ENCODE assay signal across 12 mouse cellular contexts in genomic region chr10:121765174-121766057, GRCm38 (mm10). TPM values are rescaled to one million over a fixed set of nuclear protein-coding genes. Genes with fewer than 3 reads are reported as not detected.
DNase-seq lines count a peak whose midpoint lies in the region; ATAC-seq lines count a peak whose summit lies in the region.
"Had no signal": no experiment of that assay in that cellular context is flagged by ENCODE, and none has a peak within 500 bp of the region (broad histone marks: within the 10 kb centered on the region; RNA-seq: fewer than 3 reads in every experiment).

No protein-coding gene starts in this region.

- no peaks in the 10 kb centered on the region for H3K27me3 ChIP-seq in hindbrain, embryonic 15.5 days
- H3K27me3 ChIP-seq in midbrain, embryonic 16.5 days (ENCODE audit: control insufficient read depth, insufficient read depth, low read depth, low read length), result no peaks in the 10 kb centered on the region
- H3K27me3 ChIP-seq: embryonic facial prominence, embryonic 13.5 days; lung, embryonic 15.5 days had no signal

- WGBS in hindbrain, embryonic 15.5 days, result 41% methylated on average over 10 of the region's 10 CpGs
- WGBS in midbrain, embryonic 16.5 days, result 22% methylated on average over 10 of the region's 10 CpGs

- no peaks in the 10 kb centered on the region for H3K36me3 ChIP-seq in hindbrain, embryonic 15.5 days
- H3K36me3 ChIP-seq in midbrain, embryonic 16.5 days (ENCODE audit: control insufficient read depth, insufficient read depth, low read length), result no peaks in the 10 kb centered on the region
- H3K36me3 ChIP-seq: embryonic facial prominence, embryonic 13.5 days; G1E; lung, embryonic 15.5 days had no signal

- peak; percentile 25 for DNase-seq in ZHBTc4 (ENCODE audit: low read depth, low spot score)
- peak; percentile 66 for DNase-seq in embryo, embryonic 11 days
- no peak for DNase-seq in heart, postnatal 36 days
- DNase-seq in ovary, adult 18-20 months (ENCODE audit: low spot score), result no peak
- DNase-seq in adrenal gland, postnatal 10 days, result no peak
- no peak for DNase-seq in cerebellum, postnatal 14 days

- peak; percentile 94 for ATAC-seq in hindbrain, embryonic 15.5 days (ENCODE audit: low FRiP score, low read depth)
- peak; percentile 97 for ATAC-seq in midbrain, embryonic 16.5 days
- ATAC-seq: inflammation-experienced regulatory T-cells, adult 6 months had no signal

- H3K9ac ChIP-seq in hindbrain, embryonic 15.5 days, result no peak overlapping the region
- no peak overlapping the region for H3K9ac ChIP-seq in midbrain, embryonic 16.5 days (ENCODE audit: low read depth, low read length)
- H3K9ac ChIP-seq: embryonic facial prominence, embryonic 13.5 days; lung, embryonic 15.5 days had no signal

- H3K27ac ChIP-seq in hindbrain, embryonic 15.5 days (replicated peaks), result peak overlapping the region; percentile 70
- H3K27ac ChIP-seq in midbrain, embryonic 16.5 days (ENCODE audit: low read length), result peak overlapping the region; percentile 88
- H3K27ac ChIP-seq: embryonic facial prominence, embryonic 13.5 days; lung, embryonic 15.5 days had no signal

- H3K4me3 ChIP-seq in hindbrain, embryonic 15.5 days, result no peak overlapping the region
- H3K4me3 ChIP-seq in midbrain, embryonic 16.5 days (ENCODE audit: low read depth, low read length), result no peak overlapping the region
- H3K4me3 ChIP-seq: embryonic facial prominence, embryonic 13.5 days; lung, embryonic 15.5 days had no signal

- intact Hi-C loops in heart, postnatal 36 days (cut with DNase I), result no loop called here

- H3K4me1 ChIP-seq in hindbrain, embryonic 15.5 days (replicated peaks), result peaks cover 11% of the 10 kb centered on the region; the same call in 1 of the 2 replicates
- H3K4me1 ChIP-seq in midbrain, embryonic 16.5 days (ENCODE audit: control insufficient read depth, insufficient read depth, low read length), result 0 out of 2 replicates have a peak, but pooled peaks cover 9% of the 10 kb centered on the region
- H3K4me1 ChIP-seq: embryonic facial prominence, embryonic 13.5 days; lung, embryonic 15.5 days had no signal

- H3K4me2 ChIP-seq in hindbrain, embryonic 15.5 days, result no peak overlapping the region
- peak overlapping the region; percentile 23 for H3K4me2 ChIP-seq in midbrain, embryonic 16.5 days (ENCODE audit: low read length)
- H3K4me2 ChIP-seq: embryonic facial prominence, embryonic 13.5 days; lung, embryonic 15.5 days had no signal

- H3K9me3 ChIP-seq in hindbrain, embryonic 15.5 days, result no peaks in the 10 kb centered on the region
- no peaks in the 10 kb centered on the region for H3K9me3 ChIP-seq in midbrain, embryonic 16.5 days (replicated peaks; ENCODE audit: control insufficient read depth, low read length, poor library complexity, severe bottlenecking)
- H3K9me3 ChIP-seq: embryonic facial prominence, embryonic 13.5 days; lung, embryonic 15.5 days had no signal

RNA-seq across cellular contexts. Expression of gene BC048403, which starts 25.7 kb away (rescaled TPM):
- polyA plus RNA-seq in hindbrain, embryonic 15.5 days (2015; fragmentation: Nextera tagmentation; extraction: Ambion mirVana), result 2.3 and 2.5 TPM in 2 replicates
- polyA plus RNA-seq in midbrain, embryonic 16.5 days (2015; fragmentation: Nextera tagmentation; extraction: Ambion mirVana), result 2.3 and 2.4 TPM in 2 replicates
- 1 to 10 TPM; 1.4 to 2.5 TPM for total RNA-seq in heart, postnatal 36 days (2021)
- total RNA-seq in adrenal gland, postnatal 10 days (2021), result 1 to 10 TPM; 7.0 to 7.6 TPM

Comparison
In these comparisons a context has a peak if more than half of its experiments do, and no peak if none do; other contexts are left out.
1. DNase-seq: peak in ZHBTc4 (single experiment) and embryo, embryonic 11 days (single experiment); none in heart, postnatal 36 days (0 of 2), ovary, adult 18-20 months (single experiment), adrenal gland, postnatal 10 days (single experiment) and cerebellum, postnatal 14 days (0 of 2).